Mouse (Mus musculus) cerebellum, adult 2 months (tissue): ENCODE data around the gene Ehmt1.

Source experiments
- CTCF ChIP-seq: fragments of 200-500 bp; IDR thresholded peaks from 2 replicates; pipeline ENCODE4 v1.5.1; 2011; ENCODE audit warnings: low read depth, mild to moderate bottlenecking, control low read depth, low read length, moderate library complexity, borderline replicate concordance; ENCODE audit not compliant: insufficient read depth
- POLR2A ChIP-seq: fragments of 200-500 bp; IDR thresholded peaks from 2 replicates; pipeline ENCODE4 v1.6.1; 2011; ENCODE audit warnings: low read length, control low read depth, borderline replicate concordance; ENCODE audit not compliant: insufficient read depth

GRCm38 (mm10) chr2:24904823-24905652, 14.4 kb downstream of the Ehmt1 start:
- TF ChIP-seq CTCF (no peak), POLR2A (no peak)
